Mouse (Mus musculus): ENCODE measurements around the gene Tln1.

GRCm38 (mm10) chr4:43559519-43560242 is 2.8 kb downstream of the Tln1 start:
- TF ChIP-seq CTCF (IDR thresholded peaks at IDR 0.05; ENCODE audit: control insufficient read depth, insufficient read depth, insufficient replicate concordance, low read depth, low read length) = no peak
- TF ChIP-seq POLR2A (IDR thresholded peaks at IDR 0.05; ENCODE audit: control insufficient read depth, low read depth, low read length) = no peak
